Mouse (Mus musculus): ENCODE measurements around the gene Svs6. TPM values are rescaled to one million over a fixed set of nuclear protein-coding genes. Genes with fewer than 3 reads are reported as not detected.
"Not testable (repeated sequence)": the region's sequence is repeated elsewhere in the genome, so short reads cannot be mapped to it uniquely, and the experiment has no call there.

The Svs6 gene
- polyA plus RNA-seq, 1 experiment from 2014 or later = not detected

DNA sequence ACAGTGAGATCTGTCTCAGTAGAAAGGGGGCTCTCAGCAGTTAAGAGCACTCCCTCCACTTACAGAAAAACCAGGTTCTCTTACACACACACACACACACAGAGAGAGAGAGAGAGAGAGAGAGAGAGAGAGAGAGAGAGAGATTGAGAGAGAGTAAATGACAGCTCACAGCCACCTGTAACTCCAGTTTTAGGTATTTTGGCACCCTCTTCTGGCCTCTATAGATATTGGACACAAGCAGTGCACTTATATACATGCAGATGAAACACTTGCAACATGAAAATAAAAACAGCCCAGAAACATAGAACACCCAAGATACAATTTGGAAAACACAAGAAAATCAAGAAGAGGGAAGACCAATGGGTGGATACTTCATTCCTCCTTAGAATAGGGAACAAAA, 31.1 kb downstream of the Svs6 start:
- H3K9ac ChIP-seq (ENCODE audit: low read length); H3K4me2 ChIP-seq (ENCODE audit: low read length); H3K4me3 ChIP-seq (ENCODE audit: control insufficient read depth in 1 of 2, insufficient read depth in 1 of 2, low read depth in 1 of 2, low read length in 2 of 2); H3K27me3 ChIP-seq (ENCODE audit: control insufficient read depth, insufficient read depth, low read length); H3K36me3 ChIP-seq (ENCODE audit: control insufficient read depth, insufficient read depth, low read length); H3K27ac ChIP-seq (replicated peaks in 1 of 2; ENCODE audit: control insufficient read depth in 1 of 2, insufficient read depth in 1 of 2, low read depth in 2 of 2, low read length in 2 of 2); H3K9me3 ChIP-seq (ENCODE audit: control insufficient read depth, low read length); H3K4me1 ChIP-seq (ENCODE audit: control insufficient read depth in 2 of 2, insufficient read depth in 2 of 2, low read length in 2 of 2); ATAC-seq (ENCODE audit: insufficient number of reproducible peaks, insufficient read depth, low FRiP score, low read depth): not testable (repeated sequence)

DNA sequence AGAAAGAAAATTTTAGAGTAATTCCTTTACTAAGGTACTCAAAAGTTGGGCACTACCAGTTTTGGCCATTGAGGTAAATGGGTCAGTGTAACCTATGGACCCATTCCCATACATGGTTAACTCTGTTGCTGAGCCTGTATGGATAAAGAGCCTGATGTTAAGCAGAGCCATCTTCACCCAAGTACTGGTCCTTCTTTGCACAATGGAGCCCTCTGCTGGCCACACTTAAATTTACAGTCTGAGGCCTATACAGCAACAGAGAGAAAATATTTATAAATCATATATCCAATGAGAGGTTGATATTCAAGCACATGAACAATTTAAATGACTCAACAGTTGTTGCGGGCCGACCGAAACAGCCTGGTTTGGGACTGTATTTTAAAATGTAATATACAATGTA, 32.4 kb downstream of the Svs6 start:
- no peak overlapping the region for H3K9ac ChIP-seq (ENCODE audit: low read length)
- no peaks in the 10 kb centered on the region for H3K9me3 ChIP-seq (ENCODE audit: control insufficient read depth, low read length)
- no peaks in the 10 kb centered on the region for H3K36me3 ChIP-seq (ENCODE audit: control insufficient read depth, insufficient read depth, low read length)
- H3K27me3 ChIP-seq (ENCODE audit: control insufficient read depth, insufficient read depth, low read length) = no peaks in the 10 kb centered on the region
- H3K27ac ChIP-seq (replicated peaks in 1 of 2; ENCODE audit: control insufficient read depth in 1 of 2, insufficient read depth in 1 of 2, low read depth in 2 of 2, low read length in 2 of 2) = no peak overlapping the region
- no peak overlapping the region for H3K4me3 ChIP-seq (ENCODE audit: control insufficient read depth in 1 of 2, insufficient read depth in 1 of 2, low read depth in 1 of 2, low read length in 2 of 2)
- no peaks in the 10 kb centered on the region for H3K4me1 ChIP-seq (ENCODE audit: control insufficient read depth in 2 of 2, insufficient read depth in 2 of 2, low read length in 2 of 2)
- no peak for ATAC-seq (ENCODE audit: insufficient number of reproducible peaks, insufficient read depth, low FRiP score, low read depth)
- H3K4me2 ChIP-seq (ENCODE audit: low read length) = no peak overlapping the region
- WGBS = 88% methylated on average over 3 of the region's 3 CpGs

DNA sequence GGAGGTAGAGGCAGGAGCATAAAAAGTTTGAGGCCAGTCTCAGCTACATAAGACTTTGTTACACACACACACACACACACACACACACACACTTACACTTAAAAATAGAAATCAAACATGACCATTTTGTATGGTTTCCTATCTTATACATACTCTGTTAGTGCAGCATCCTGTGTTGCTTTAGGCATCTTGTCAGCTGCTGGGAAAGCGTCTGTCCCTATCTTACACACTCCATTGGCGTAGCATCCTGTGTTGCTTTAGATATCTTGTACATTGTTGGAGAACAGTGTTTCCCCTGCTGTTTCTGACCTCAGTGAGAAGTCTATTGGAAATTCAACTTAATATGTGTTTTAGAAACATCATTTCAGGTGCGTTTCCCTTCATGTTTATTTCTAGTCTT, 36.1 kb downstream of the Svs6 start:
- no peaks in the 10 kb centered on the region for H3K36me3 ChIP-seq (ENCODE audit: control insufficient read depth, insufficient read depth, low read length)
- H3K4me3 ChIP-seq (ENCODE audit: control insufficient read depth in 1 of 2, insufficient read depth in 1 of 2, low read depth in 1 of 2, low read length in 2 of 2) = no peak overlapping the region
- H3K27ac ChIP-seq (replicated peaks in 1 of 2; ENCODE audit: control insufficient read depth in 1 of 2, insufficient read depth in 1 of 2, low read depth in 2 of 2, low read length in 2 of 2) = no peak overlapping the region
- H3K9ac ChIP-seq (ENCODE audit: low read length) = no peak overlapping the region
- no peak overlapping the region for H3K4me2 ChIP-seq (ENCODE audit: low read length)
- no peaks in the 10 kb centered on the region for H3K27me3 ChIP-seq (ENCODE audit: control insufficient read depth, insufficient read depth, low read length)
- no peaks in the 10 kb centered on the region for H3K4me1 ChIP-seq (ENCODE audit: control insufficient read depth in 2 of 2, insufficient read depth in 2 of 2, low read length in 2 of 2)
- 55% methylated on average over 3 of the region's 3 CpGs for WGBS
- ATAC-seq (ENCODE audit: insufficient number of reproducible peaks, insufficient read depth, low FRiP score, low read depth) = peak; percentile 64; the same call in 1 of the 2 replicates
- H3K9me3 ChIP-seq (ENCODE audit: control insufficient read depth, low read length) = no peaks in the 10 kb centered on the region

DNA sequence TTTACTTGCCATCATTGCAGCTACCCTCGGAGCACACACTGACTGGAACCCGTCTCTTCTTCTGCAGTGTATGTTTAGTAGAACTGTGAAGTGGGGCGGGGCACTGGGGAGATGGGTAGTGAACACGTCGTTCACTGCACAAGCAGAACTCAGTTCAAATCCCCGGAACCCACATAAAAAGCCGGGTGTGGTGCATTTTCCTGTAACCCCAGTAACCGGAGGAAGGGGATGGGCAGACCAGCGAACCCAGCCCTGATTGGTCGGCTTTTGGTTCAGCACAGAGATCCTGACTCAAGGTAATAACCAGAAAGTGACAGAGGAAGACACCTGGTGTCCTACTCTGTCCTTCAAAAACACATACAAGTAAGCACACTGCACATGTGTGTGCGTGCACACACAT, 36.8 kb downstream of the Svs6 start:
- ATAC-seq (ENCODE audit: insufficient number of reproducible peaks, insufficient read depth, low FRiP score, low read depth) = no peak

DNA sequence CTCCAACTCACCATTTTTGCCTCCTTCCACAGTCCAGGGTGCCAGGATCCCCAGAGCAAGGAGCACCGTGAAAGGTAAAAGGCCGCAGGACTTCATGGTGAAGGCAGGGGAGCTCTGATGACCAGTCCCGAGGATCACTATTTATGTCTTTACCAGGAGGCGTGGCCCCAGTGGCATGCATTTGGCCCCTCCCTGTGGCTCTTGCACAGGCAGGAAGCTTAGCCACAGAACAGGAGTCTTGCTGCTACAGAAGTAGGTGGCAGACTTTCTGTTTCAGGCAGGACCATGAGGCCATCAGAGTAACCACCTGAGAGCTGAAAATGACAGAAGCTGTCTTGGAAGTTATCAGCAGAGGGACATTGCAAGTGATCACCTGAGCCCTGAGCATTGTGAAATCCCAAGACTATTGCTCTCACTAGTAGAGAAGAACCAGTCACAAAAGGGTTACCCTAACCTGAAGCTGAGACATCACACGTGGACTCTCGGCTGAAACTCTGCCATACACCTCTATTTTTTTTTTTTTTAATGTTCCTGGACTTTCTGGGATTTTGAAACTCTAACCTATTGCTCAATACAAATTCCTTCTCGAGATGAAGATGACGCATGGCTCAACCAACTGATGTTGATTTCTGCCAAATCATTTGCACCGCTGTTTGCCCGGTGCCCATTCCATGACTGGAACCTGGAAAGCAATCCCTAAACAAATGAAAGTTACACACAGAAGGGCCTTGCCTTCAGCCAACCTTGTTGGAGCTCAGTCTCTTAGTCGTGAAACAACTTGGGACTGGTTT, 39.8 kb downstream of the Svs6 start:
- H3K4me2 ChIP-seq (ENCODE audit: low read length) = no peak overlapping the region
- no peaks in the 10 kb centered on the region for H3K36me3 ChIP-seq (ENCODE audit: control insufficient read depth, insufficient read depth, low read length)
- H3K4me1 ChIP-seq (ENCODE audit: control insufficient read depth in 2 of 2, insufficient read depth in 2 of 2, low read length in 2 of 2) = no peaks in the 10 kb centered on the region
- no peak overlapping the region for H3K27ac ChIP-seq (replicated peaks in 1 of 2; ENCODE audit: control insufficient read depth in 1 of 2, insufficient read depth in 1 of 2, low read depth in 2 of 2, low read length in 2 of 2)
- no peaks in the 10 kb centered on the region for H3K9me3 ChIP-seq (ENCODE audit: control insufficient read depth, low read length)
- H3K27me3 ChIP-seq (ENCODE audit: control insufficient read depth, insufficient read depth, low read length) = peaks cover 9% of the 10 kb centered on the region; the same call in 1 of the 2 replicates
- ATAC-seq (ENCODE audit: insufficient number of reproducible peaks, insufficient read depth, low FRiP score, low read depth) = no peak
- H3K9ac ChIP-seq (ENCODE audit: low read length) = no peak overlapping the region
- no peak overlapping the region for H3K4me3 ChIP-seq (ENCODE audit: control insufficient read depth in 1 of 2, insufficient read depth in 1 of 2, low read depth in 1 of 2, low read length in 2 of 2)
- 72% methylated on average over 11 of the region's 11 CpGs for WGBS

More for the DNA sequence above, 36.8 kb downstream of the Svs6 start:
- no peak overlapping the region for H3K9ac ChIP-seq (ENCODE audit: low read length)
- no peak overlapping the region for H3K4me2 ChIP-seq (ENCODE audit: low read length)
- no peaks in the 10 kb centered on the region for H3K27me3 ChIP-seq (ENCODE audit: control insufficient read depth, insufficient read depth, low read length)
- 77% methylated on average over 11 of the region's 11 CpGs for whole genome bisulfite sequencing
- no peak overlapping the region for H3K4me3 ChIP-seq (ENCODE audit: control insufficient read depth in 1 of 2, insufficient read depth in 1 of 2, low read depth in 1 of 2, low read length in 2 of 2)
- no peak overlapping the region for H3K27ac ChIP-seq (replicated peaks in 1 of 2; ENCODE audit: control insufficient read depth in 1 of 2, insufficient read depth in 1 of 2, low read depth in 2 of 2, low read length in 2 of 2)
- H3K9me3 ChIP-seq (ENCODE audit: control insufficient read depth, low read length) = no peaks in the 10 kb centered on the region
- no peaks in the 10 kb centered on the region for H3K4me1 ChIP-seq (ENCODE audit: control insufficient read depth in 2 of 2, insufficient read depth in 2 of 2, low read length in 2 of 2)
- H3K36me3 ChIP-seq (ENCODE audit: control insufficient read depth, insufficient read depth, low read length) = no peaks in the 10 kb centered on the region

DNA sequence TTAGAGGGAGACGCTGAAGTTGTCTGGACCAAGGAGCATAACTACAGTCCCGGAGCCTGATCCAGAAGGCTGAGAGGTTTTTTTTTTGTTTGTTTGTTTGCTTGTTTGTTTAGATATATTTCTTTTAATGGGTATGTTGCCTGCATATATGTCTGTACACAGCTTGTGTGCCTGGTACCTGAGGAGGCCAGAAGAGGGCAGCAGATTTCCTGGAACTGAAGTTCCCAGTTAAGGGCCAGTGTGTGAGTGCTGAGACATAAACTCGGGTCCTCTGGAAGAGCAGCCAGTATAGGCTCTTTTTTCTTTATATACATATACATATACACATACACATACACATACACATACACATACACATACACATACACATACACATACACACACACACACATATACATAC, 41.8 kb downstream of the Svs6 start:
- Histone ChIP-seq H3K9me3 (ENCODE audit: control insufficient read depth, low read length) (no peaks in the 10 kb centered on the region), H3K27ac (replicated peaks in 1 of 2; ENCODE audit: control insufficient read depth in 1 of 2, insufficient read depth in 1 of 2, low read depth in 2 of 2, low read length in 2 of 2) (no peak overlapping the region), H3K4me3 (ENCODE audit: control insufficient read depth in 1 of 2, insufficient read depth in 1 of 2, low read depth in 1 of 2, low read length in 2 of 2) (no peak overlapping the region), H3K4me1 (ENCODE audit: control insufficient read depth in 2 of 2, insufficient read depth in 2 of 2, low read length in 2 of 2) (no peaks in the 10 kb centered on the region), H3K27me3 (ENCODE audit: control insufficient read depth, insufficient read depth, low read length) (peaks cover 10% of the 10 kb centered on the region; the same call in 1 of the 2 replicates), H3K36me3 (ENCODE audit: control insufficient read depth, insufficient read depth, low read length) (no peaks in the 10 kb centered on the region), H3K4me2 (ENCODE audit: low read length) (no peak overlapping the region), H3K9ac (ENCODE audit: low read length) (no peak overlapping the region)
- 84% methylated on average over 3 of the region's 3 CpGs for WGBS
- no peak for ATAC-seq (ENCODE audit: insufficient number of reproducible peaks, insufficient read depth, low FRiP score, low read depth)

DNA sequence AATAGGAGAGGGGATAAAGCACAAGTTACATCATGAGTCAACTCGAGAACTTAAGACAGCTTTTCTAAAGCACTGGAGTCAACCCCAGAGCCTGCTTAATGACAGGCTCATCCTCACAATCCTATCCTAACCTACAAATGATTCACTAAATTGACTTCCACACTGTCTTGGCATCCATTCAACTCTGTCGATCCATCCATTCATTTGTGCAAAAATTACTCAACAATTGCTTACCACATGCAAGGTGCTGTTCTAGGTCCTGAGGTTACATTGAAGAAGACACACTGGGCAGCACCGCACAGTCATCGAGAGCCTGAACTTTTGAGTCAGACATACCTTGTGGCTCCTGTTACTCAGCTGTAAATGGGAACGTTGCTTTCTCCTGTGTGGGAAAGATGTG, 42.5 kb downstream of the Svs6 start:
- no peak for ATAC-seq (ENCODE audit: insufficient number of reproducible peaks, insufficient read depth, low FRiP score, low read depth)
- no peaks in the 10 kb centered on the region for H3K36me3 ChIP-seq (ENCODE audit: control insufficient read depth, insufficient read depth, low read length)
- no peak overlapping the region for H3K4me2 ChIP-seq (ENCODE audit: low read length)
- WGBS = 76% methylated on average over 5 of the region's 5 CpGs
- H3K27ac ChIP-seq (replicated peaks in 1 of 2; ENCODE audit: control insufficient read depth in 1 of 2, insufficient read depth in 1 of 2, low read depth in 2 of 2, low read length in 2 of 2) = no peak overlapping the region
- no peak overlapping the region for H3K4me3 ChIP-seq (ENCODE audit: control insufficient read depth in 1 of 2, insufficient read depth in 1 of 2, low read depth in 1 of 2, low read length in 2 of 2)
- no peaks in the 10 kb centered on the region for H3K4me1 ChIP-seq (ENCODE audit: control insufficient read depth in 2 of 2, insufficient read depth in 2 of 2, low read length in 2 of 2)
- no peaks in the 10 kb centered on the region for H3K9me3 ChIP-seq (ENCODE audit: control insufficient read depth, low read length)
- no peak overlapping the region for H3K9ac ChIP-seq (ENCODE audit: low read length)
- H3K27me3 ChIP-seq (ENCODE audit: control insufficient read depth, insufficient read depth, low read length) = peaks cover 10% of the 10 kb centered on the region; the same call in 1 of the 2 replicates

DNA sequence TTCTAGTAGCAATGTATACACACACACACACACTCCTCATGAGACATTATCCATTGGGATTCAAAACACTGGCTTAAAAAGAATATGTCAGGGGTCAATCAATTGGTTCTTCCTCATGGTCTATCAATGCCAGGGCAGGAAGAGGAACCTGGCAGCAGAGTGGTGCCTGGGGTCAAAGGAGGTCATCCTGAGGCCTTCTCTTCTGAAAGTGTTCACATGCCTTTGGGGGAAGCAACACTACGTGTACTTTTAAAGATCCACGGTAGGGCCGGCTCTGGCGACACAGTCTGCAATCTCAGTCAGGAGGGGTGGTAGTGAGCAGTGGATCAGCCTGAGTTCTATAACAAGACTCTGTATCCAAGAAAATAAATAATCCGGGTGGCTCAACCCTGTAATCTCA, 43.1 kb downstream of the Svs6 start:
- Histone ChIP-seq H3K36me3 (ENCODE audit: control insufficient read depth, insufficient read depth, low read length) (no peaks in the 10 kb centered on the region), H3K4me3 (ENCODE audit: control insufficient read depth in 1 of 2, insufficient read depth in 1 of 2, low read depth in 1 of 2, low read length in 2 of 2) (no peak overlapping the region), H3K9me3 (ENCODE audit: control insufficient read depth, low read length) (no peaks in the 10 kb centered on the region), H3K9ac (ENCODE audit: low read length) (no peak overlapping the region), H3K27me3 (ENCODE audit: control insufficient read depth, insufficient read depth, low read length) (peaks cover 10% of the 10 kb centered on the region; the same call in 1 of the 2 replicates), H3K27ac (replicated peaks in 1 of 2; ENCODE audit: control insufficient read depth in 1 of 2, insufficient read depth in 1 of 2, low read depth in 2 of 2, low read length in 2 of 2) (no peak overlapping the region), H3K4me1 (ENCODE audit: control insufficient read depth in 2 of 2, insufficient read depth in 2 of 2, low read length in 2 of 2) (no peaks in the 10 kb centered on the region), H3K4me2 (ENCODE audit: low read length) (no peak overlapping the region)
- ATAC-seq (ENCODE audit: insufficient number of reproducible peaks, insufficient read depth, low FRiP score, low read depth) = no peak
- 69% methylated on average over 5 of the region's 5 CpGs for WGBS
